Mouse (Mus musculus): ENCODE data around the gene Gm15128. TPM values are rescaled to one million over a fixed set of nuclear protein-coding genes. Genes with fewer than 3 reads are reported as not detected.
"Not testable (repeated sequence)": the region's sequence is repeated elsewhere in the genome, so short reads cannot be mapped to it uniquely, and the experiment has no call there.

Gm15128 gene
- not detected for total RNA-seq (2021)
- long read RNA-seq: 0 reads

- not testable (repeated sequence) for DNase-seq (ENCODE audit: low spot score in 2 of 2)
Measured at GRCm38 (mm10) chrX:147765691-147766090, at the start of gene Gm15128. TSS of gene Gm15128 (plus strand) at chrX:147765991.

Other genes with a start within 250 kb of the Gm15128 start
- gene Lrch2, start 211.9 kb upstream of the Gm15128 start, total RNA-seq (2021): 10 to 100 TPM; 29.3 to 39.5 TPM
- not detected for gene Gm15080, start 227.0 kb downstream of the Gm15128 start, total RNA-seq (2021)

All from layer of hippocampus, postnatal 10 days (tissue).